Mouse (Mus musculus) neural tube, embryonic 10.5 days (tissue): ENCODE results near the gene Psme2.
A peak's percentile ranks its signal among the peaks of the same experiment; 100 is the strongest.

Experiments used
- DNase-seq: peaks from one replicate; pipeline ENCODE4 v3.0.0-alpha.2; 2017; ENCODE audit warnings: low spot score; ENCODE audit errors: extremely low spot score

Gene Psme2

GRCm38 (mm10) chr14:55596036-55596690 lies 5.2 kb upstream of the Psme2 start:
- DNase-seq = no peak

GRCm38 (mm10) chr14:55592226-55592625 lies 1.3 kb upstream of the Psme2 start:
- DNase-seq = no peak

DNA sequence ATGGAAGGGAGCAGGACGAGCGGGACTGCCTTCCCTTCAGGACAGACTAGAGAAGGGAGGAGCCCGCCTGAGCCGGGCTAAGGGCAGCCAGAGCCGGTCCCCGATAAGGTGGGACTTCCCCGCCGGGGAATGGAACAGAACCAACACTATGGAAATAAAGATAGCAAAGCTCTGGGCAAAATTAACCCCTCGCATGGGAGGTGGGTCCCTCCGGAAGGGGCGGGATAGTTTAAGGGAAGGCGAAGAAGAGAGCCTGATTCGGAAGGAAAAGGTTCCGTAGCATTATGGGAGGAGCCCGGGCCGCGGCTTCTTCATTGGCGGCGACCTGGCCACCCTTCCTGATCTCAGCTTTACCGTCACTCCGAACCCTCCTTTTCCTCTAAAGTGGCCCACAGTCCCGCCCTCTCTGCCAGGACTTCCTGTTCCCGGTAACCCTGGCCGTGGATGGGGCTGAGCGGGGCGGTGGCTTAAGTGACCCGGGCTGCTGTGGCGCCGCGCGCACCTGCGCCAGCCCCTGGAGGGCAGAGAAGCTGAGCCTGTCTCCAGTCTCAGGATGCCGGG lies 498 bp upstream of the Psme2 start, which contains the start of gene Rnf31:
TSS of gene Rnf31 (plus strand) at position 378 of the 561 bp plus-strand sequence.
- peak; percentile 86 for DNase-seq

DNA sequence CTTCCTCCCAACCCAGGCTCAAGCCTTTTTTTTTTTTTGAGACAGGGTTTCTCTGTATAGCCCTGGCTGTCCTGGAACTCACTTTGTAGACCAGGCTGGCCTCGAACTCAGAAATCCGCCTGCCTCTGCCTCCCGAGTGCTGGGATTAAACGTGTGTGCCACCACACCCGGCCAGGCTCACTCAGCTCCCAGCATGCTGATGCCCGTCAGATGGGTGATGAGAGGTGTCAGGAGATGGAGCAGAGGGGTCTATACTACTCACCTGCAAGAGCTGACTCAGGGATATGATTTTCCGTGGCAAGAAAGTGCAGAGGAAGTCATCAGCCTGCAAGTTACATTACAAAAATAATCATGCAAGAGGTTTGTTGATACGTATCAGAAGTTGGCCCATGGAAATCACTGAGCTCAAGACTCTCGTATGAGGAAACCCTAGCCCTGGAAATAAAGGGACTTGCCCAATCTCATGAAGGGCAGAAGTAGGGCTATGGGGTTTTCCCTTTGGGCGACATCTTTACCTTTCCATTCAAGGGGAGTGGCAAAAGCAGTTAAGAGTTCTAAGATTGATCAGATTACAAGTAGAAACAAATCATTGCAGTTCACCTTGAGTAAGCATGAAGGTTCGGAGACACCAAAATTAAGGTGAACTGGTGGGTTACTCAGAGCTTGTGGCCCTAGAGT lies 1.0 kb downstream of the Psme2 start:
- DNase-seq = no peak

- DNase-seq = no peak
Observed at GRCm38 (mm10) chr14:55589271-55589670, 1.6 kb downstream of the Psme2 start.

- no peak for DNase-seq
Observed at GRCm38 (mm10) chr14:55586149-55586548, 4.8 kb downstream of the Psme2 start.

DNA sequence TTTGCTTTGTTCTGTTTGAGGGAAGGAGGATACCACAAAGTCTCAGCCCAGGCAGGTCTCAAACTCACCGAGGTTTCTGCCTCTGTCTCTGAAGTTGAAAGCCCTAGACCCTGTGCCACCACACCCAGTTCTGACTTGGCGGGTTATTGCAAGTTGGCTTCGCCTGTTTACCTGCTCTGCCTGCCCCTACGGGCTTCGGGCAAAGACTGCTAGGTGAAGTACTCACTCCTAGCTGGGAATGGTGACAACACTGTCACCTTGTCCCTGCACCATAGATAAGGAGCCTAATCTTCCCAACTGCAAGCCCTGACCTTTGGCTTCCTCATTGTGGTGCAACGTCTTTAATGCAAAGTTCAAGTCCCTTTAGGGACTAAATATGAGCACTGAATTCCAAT lies 5.3 kb downstream of the Psme2 start:
- DNase-seq = no peak

- peak; percentile 64 for DNase-seq
Observed at GRCm38 (mm10) chr14:55584702-55585565, 6.0 kb downstream of the Psme2 start, which contains the start of gene Emc9. TSS of gene Emc9 (minus strand) at chr14:55585302.

DNA sequence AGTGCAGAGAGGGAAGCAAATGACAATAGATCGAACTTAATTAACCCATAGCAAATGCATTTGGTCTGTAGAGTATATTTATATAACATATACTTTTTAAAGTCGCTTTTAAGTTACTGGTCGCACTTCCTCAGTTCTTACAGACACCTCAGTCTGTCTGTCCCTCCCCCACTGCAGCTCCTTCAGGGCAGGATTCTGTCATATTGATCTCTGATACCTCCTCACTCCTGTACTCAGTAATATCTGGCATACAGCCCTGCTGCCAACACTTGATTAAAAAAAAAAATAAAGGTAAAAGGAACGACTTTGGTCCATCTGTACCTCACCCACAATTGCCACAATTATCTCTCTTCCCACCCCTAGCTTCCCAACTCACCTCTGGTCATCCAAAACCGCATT lies 6.6 kb downstream of the Psme2 start:
- DNase-seq = no peak

DNA sequence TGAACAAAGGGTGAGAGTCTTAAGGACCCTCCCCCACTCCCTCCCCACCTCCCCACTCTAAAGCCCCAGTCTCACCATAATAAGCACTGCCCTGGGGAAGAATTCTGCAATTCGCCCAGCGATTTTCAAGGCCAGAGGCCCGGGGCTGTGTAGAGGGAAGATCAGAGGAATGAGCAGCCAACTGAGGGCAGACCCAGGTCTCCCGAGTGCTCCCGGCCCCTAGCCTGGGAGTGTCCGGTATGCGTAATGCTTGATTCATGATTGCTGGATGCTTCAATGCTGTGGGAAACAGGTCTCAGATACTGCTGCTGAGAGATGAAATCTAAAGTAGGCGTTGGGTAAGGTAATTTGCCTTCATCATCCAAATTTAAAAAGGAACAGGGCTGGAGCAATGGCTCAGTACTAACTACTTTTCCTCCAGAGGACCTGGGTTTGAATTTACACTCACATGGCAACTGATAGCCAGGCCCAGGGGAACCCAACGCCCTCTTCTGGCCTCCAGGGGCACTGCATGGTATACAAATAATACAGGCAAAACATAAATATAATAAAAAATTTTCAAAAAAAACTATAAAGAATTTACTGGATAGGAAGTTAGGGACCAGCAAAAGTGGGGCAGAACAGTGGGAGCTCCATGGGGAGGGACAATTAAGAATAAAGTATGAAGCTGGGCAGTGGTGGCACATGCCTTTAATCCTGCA lies 8.8 kb downstream of the Psme2 start:
- DNase-seq = no peak

DNA sequence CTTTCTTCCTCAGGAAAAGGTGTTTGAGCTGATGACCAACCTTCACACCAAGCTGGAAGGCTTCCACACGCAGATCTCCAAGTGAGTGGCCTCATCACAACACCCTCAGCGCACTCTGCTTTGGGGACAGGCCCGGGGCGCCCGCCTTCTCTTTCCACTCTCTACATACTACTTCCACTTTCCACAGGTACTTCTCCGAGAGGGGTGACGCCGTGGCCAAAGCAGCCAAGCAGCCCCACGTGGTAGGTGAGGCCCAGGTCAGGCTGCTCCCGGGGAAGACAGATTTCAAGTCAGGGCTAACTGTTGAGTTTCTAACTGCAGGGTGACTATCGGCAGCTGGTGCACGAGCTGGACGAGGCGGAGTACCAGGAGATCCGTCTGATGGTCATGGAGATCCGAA lies 10.2 kb downstream of the Psme2 start:
- no peak for DNase-seq

- no peak for DNase-seq
Observed at GRCm38 (mm10) chr14:55579511-55580496, 11.1 kb downstream of the Psme2 start.

GRCm38 (mm10) chr14:55578668-55579269 lies 12.1 kb downstream of the Psme2 start:
- DNase-seq = no peak

DNA sequence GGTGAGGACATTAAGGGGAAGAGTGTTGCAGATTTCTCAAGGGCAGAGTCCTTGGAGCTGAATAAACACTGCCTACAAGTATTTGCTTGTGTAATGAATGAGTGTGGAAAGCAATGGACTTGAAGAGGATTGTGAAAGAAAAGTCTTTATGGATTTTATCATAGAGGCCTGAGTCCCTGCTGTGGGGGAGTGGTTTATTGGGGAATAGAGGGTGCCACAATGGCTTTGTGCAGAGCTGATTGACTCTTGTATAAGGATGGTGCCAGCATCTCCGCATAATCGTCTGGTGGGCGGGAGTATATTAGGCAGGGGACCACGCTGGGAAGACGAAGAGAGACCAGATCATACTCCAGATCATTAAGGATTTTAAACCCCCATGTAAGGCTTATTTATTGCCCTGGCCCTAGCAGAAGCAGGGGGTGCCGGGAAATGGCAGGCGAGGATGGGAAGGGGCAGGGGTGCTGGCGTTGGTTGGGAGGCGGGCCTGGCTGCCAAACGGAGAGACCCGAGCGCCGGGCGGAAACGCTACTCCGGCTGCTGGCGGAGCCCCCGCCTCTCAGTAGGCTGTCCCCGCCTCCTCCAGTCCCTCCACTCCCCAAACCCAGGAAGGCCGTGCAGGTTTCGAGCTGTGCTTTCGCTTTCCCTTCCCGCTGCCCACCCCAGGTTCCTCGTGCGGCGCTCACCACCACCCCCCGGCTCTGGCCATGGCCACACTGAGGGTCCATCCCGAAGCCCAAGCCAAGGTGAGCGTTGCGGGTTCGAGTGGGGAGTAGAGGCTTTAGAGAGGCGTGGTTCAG lies 12.8 kb downstream of the Psme2 start, which contains the start of gene Psme1:
TSS of gene Psme1 (plus strand) at position 253 of the 797 bp plus-strand sequence.
- DNase-seq = peak; percentile 74

DNA sequence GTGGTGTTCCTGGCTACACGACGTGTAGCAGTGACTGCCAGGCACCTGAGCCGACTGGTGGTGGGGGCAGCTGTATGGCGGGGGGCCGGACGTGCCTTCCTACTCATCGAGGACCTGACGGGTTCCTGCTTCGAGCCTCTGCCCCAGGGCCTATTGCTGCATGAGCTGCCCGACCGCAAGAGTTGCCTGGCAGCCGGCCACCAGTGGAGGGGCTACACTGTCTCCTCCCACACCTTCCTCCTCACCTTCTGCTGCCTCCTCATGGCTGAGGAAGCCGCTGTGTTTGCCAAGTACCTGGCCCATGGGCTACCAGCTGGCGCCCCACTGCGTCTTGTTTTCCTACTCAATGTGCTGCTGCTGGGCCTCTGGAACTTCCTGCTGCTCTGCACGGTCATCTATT lies 14.5 kb downstream of the Psme2 start:
- no peak for DNase-seq

DNA sequence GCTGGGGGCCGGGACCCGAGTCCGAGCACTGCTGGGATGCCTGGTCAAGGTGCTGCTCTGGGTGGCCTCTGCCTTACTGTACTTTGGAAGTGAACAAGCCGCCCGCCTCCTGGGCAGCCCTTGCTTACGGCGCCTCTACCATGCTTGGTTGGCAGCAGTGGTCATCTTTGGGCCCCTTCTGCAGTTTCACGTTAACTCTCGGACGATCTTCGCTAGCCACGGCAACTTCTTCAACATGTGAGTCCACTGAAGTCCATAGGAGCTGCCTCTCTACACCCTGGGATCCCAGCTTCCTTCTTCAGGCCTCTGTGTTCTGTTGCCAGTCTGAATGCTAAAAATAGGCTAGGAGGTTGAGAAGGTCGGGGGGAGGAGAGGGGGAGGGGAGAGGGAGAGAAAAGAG lies 15.2 kb downstream of the Psme2 start:
- DNase-seq = no peak

DNA sequence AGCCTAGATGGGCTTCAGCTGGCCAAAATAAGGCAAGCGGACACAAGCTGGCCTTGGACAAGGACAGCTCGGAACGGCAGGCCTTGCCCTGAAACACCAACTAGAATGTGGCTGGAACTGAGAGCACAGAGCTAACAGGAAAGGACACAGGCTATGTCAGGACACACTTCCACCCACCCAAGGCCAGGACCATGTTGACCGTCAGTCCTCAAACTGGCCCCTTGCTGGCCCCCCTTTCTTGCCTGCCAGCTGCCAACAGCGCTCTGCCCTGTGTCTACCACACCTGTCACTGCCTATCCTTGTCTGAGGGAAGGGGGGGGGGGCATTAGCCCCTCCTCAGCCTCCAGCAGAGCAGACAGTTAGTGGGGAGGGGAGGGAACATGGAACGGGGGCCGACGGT lies 15.6 kb downstream of the Psme2 start, which contains the start of gene Fitm1:
TSS of gene Fitm1 (plus strand) at position 316 of the 400 bp plus-strand sequence.
- DNase-seq = no peak

DNA sequence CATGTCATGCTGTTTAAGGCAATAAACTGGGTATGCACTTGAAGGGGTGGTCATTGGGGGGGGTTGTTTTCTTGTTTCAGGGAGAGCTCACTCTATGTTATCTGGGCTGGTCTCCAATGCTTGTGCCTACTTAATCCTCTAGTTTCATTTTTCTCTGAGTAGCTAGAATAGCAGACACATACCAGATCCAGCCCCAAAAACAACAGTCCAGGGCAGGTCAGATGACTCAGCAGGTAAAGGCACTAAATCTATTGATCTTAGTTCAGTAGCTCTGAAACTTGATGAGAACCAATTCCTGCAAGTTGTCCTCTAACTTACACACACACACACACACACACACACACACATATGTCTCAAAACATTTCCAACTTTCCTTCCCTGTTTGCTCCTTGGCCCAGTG lies 19.2 kb downstream of the Psme2 start:
- DNase-seq = no peak
